Mouse (Mus musculus) lung, embryonic 16.5 days (tissue): ENCODE measurements around the gene AI661453. TPM values are rescaled to one million over a fixed set of nuclear protein-coding genes. Genes with fewer than 3 reads are reported as not detected.
"Not testable (repeated sequence)": the region's sequence is repeated elsewhere in the genome, so short reads cannot be mapped to it uniquely, and the experiment has no call there.

Source experiments
- ATAC-seq: fragments of 200-750 bp; cut with Nextera tagmentation; 2 replicates; pipeline ENCODE4 v1.8.0; 2017; ENCODE audit warnings: low read depth, mild to moderate bottlenecking, moderate library complexity
- H3K27ac ChIP-seq: fragments of 300-500 bp; sonication (generic); 2 replicates; pipeline ENCODE4 v1.5.1; 2014; ENCODE audit warnings: mild to moderate bottlenecking, control low read depth, low read length
- H3K27me3 ChIP-seq: fragments of 300-500 bp; sonication (generic); 2 replicates; pipeline ENCODE4 v1.6.1; 2014; ENCODE audit warnings: low read depth, low read length, mixed read lengths; ENCODE audit not compliant: control insufficient read depth, insufficient read depth
- H3K36me3 ChIP-seq: fragments of 300-500 bp; sonication (generic); 2 replicates; pipeline ENCODE4 v1.6.1; 2014; ENCODE audit warnings: low read length; ENCODE audit not compliant: control insufficient read depth, insufficient read depth
- H3K4me1 ChIP-seq: fragments of 300-500 bp; sonication (generic); replicated peaks from 2 replicates; pipeline ENCODE4 v1.6.1; 2014; ENCODE audit warnings: low read length, mixed read lengths; ENCODE audit not compliant: control insufficient read depth, insufficient read depth
- H3K4me2 ChIP-seq: fragments of 300-500 bp; sonication (generic); 2 replicates; pipeline ENCODE4 v1.6.1; 2014; ENCODE audit warnings: low read depth, low read length, control low read depth
- H3K4me3 ChIP-seq: fragments of 300-500 bp; sonication (generic); 2 replicates; pipeline ENCODE4 v1.5.1; 2014; ENCODE audit warnings: mild to moderate bottlenecking, low read length, control low read depth
- H3K9ac ChIP-seq: fragments of 300-500 bp; sonication (generic); 2 replicates; pipeline ENCODE4 v1.6.1; 2014; ENCODE audit warnings: low read length, control low read depth
- H3K9me3 ChIP-seq: fragments of 300-500 bp; sonication (generic); 2 replicates; pipeline ENCODE4 v1.6.1; 2016; ENCODE audit warnings: low read length; ENCODE audit not compliant: control insufficient read depth
- WGBS: fragments of 180-500 bp; shearing (Covaris S2); extraction: QIAGEN DNeasy Blood & Tissue Kit; methylation state at CpG from one replicate; pipeline ENCODE4 v1.1.7; 2014; 5-methylcytosine and 5-hydroxymethylcytosine counted together
- polyA plus RNA-seq: library from polyadenylated mRNA; unstranded; fragments of >200 nt; fragmentation: Nextera tagmentation; extraction: Ambion mirVana; gene quantifications from 2 replicates; pipeline ENCODE4 v1.2.1, GENCODE M21; 2015

Gene AI661453
- polyA plus RNA-seq, 1 experiment from 2014 or later: 1.8 TPM

DNA sequence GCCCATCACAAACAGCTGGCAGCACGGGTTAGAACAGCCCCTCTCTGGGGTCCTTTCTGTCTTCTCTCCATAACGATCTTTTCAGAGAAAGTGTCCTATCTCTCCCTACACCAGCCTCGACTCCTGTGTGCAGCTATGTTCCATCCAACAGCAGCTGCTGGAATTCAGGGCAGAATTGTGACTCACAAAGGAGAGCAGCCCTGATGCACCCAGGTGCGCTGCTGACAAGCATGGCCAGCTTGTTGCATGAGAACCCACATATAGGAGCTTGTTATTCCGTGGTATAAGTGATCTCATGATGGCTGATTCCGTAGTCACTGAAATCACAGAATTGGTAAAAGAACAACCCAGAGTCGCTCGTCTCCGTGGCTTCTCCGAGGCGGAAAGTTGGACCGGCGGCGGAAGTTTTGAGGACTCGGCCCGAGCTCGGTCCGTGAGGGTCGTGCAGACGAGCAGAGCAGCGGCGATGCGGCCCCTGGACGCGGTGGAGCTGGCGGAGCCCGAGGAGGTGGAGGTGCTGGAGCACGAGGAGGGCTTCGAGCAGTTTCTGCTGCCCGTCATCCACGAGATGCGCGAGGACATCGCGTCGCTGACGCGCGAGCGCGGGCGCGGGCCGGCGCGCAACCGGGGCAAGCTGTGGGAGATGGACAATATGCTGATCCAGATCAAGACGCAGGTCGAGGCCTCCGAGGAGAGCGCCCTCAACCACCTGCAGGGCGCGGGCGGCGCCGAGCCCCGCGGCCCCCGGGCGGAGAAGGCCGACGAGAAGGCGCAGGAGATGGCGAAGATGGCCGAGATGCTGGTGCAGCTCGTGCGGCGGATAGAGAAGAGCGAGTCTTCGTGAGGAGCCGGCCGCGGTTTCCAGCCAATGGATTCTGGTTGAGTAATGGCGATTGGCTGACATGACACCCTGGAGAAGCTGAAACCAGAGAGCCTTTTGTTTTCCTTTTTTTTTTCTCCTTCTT, 26.2 kb upstream of the AI661453 start:
- peaks cover 23% of the 10 kb centered on the region for H3K27me3 ChIP-seq

DNA sequence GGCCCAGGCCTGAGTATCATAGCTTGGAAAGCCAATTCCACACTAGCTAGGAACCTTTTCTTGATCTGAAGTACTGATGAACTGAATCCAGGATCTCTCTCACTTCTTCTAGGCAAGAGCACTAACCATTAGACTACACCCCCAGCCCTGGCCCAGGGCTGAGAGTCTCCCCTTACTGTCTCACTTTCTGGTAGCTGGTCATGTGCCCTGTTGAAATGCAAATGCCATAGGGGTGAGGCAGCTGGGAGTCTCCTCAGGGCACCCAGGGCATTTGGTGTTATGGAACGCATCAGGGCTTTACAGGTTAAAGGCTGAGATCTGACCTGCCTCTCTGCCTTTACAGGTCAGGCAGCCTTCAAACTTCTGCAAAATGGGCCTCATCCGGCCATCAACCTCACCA, 16.2 kb upstream of the AI661453 start:
- Histone ChIP-seq H3K9me3 (no peaks in the 10 kb centered on the region), H3K27me3 (no peaks in the 10 kb centered on the region), H3K4me1 (0 out of 2 replicates have a peak, but pooled peaks cover 4% of the 10 kb centered on the region), H3K27ac (no peak overlapping the region), H3K36me3 (no peaks in the 10 kb centered on the region), H3K4me3 (no peak overlapping the region), H3K4me2 (no peak overlapping the region), H3K9ac (no peak overlapping the region)
- 68% methylated on average over 2 of the region's 2 CpGs for WGBS
- ATAC-seq: no peak

More for the DNA sequence above, 26.2 kb upstream of the AI661453 start:
- not testable (repeated sequence) for H3K36me3 ChIP-seq, H3K9me3 ChIP-seq, H3K4me1 ChIP-seq, H3K27ac ChIP-seq, H3K9ac ChIP-seq
- H3K4me3 ChIP-seq: peak overlapping the region; percentile 41
- peak overlapping the region; percentile 64 for H3K4me2 ChIP-seq
- 2% methylated on average over 71 of the region's 74 CpGs for WGBS
- ATAC-seq: peak; percentile 54; the same call in 1 of the 2 replicates

DNA sequence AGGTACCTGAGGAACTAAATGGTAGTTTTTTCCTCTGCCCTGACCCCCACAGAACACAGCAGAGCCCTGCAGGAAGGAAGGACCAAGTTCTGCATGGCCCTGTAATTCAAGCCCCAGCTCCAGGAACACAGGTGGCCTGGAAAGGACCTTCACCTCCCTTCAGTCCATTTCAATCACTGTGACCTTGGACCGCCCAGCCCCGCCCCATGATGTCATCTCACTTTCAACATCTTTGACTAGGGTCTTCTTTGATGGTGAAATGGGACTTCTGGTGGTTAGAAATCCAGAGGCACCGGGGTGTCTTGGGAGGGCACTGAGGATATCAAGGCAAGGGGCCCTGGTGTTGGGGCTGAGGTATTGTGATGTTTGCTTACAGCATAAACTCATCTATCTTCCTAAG, 14.8 kb upstream of the AI661453 start:
- ATAC-seq: no peak
- Histone ChIP-seq H3K27ac (no peak overlapping the region), H3K36me3 (no peaks in the 10 kb centered on the region), H3K4me1 (0 out of 2 replicates have a peak, but pooled peaks cover 4% of the 10 kb centered on the region), H3K4me3 (no peak overlapping the region), H3K9ac (no peak overlapping the region), H3K27me3 (no peaks in the 10 kb centered on the region), H3K9me3 (no peaks in the 10 kb centered on the region), H3K4me2 (no peak overlapping the region)
- 66% methylated on average over 3 of the region's 3 CpGs for WGBS

DNA sequence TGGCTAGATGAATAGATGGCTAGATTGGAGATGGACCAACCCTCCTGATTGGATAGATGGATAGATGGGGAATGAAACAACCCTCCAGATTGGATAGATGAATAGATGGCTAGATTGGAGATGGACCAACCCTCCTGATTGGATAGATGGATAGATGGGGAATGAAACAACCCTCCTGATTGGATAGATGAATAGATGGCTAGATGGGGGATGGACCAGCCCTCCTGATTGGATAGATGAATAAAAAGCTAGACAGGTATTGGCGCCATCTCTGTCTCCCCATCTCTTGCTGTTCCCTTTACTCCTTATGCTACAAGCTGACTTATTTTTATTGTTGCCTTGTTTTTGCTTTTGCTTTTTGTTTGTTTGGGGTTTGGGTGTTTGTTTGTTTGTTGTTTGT, 13.8 kb upstream of the AI661453 start:
- not testable (repeated sequence) for H3K27ac ChIP-seq, H3K27me3 ChIP-seq, H3K4me3 ChIP-seq, H3K4me2 ChIP-seq, H3K9me3 ChIP-seq, ATAC-seq, H3K9ac ChIP-seq, H3K4me1 ChIP-seq, H3K36me3 ChIP-seq
- WGBS: 95% methylated on average over 1 of the region's 1 CpGs

DNA sequence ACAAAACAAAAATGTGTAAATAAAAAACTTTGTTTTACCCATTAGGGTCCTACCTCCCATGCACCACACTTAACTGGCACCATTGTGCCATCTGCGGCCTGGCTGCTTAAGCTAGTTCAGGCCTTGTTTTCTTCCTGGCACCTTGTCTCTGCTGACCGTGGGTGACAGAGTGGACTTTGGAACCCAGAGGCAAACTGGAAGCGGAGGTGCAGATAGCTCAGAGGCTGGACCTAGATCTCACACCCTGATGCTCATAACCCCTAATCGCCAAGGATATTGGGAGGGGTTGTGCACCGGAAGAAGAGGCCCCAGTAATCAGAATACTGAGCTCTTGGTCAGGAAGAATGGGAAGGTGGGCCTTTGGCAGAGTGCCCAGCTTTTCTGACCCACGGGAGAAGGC, 12.2 kb upstream of the AI661453 start:
- WGBS: 55% methylated on average over 6 of the region's 6 CpGs
- Histone ChIP-seq H3K27ac (no peak overlapping the region), H3K9me3 (no peaks in the 10 kb centered on the region), H3K36me3 (no peaks in the 10 kb centered on the region), H3K4me1 (peaks cover 12% of the 10 kb centered on the region), H3K4me3 (no peak overlapping the region), H3K4me2 (no peak overlapping the region), H3K27me3 (no peaks in the 10 kb centered on the region), H3K9ac (no peak overlapping the region)
- ATAC-seq: no peak

DNA sequence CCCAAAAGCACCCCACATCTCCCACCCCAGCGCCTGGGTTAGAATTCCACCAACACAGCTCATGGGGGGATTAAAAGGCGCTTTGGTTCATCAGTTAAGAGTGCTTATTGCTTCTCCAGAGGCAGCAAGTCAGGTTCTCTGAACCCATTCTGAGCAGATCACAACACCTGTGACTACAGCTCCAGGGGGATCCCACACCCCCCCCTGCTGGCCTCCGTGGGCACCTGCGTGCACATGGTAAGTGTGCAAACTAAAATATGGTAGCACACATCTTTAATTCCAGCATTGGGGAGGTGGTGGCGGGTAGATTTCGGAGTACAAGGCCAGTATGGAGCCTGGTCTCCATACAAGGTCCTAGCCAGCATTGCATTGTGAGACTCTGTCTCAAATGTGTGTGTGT, 9.1 kb upstream of the AI661453 start:
- H3K27ac ChIP-seq: no peak overlapping the region
- H3K9ac ChIP-seq: no peak overlapping the region
- ATAC-seq: no peak
- H3K4me2 ChIP-seq: no peak overlapping the region
- no peaks in the 10 kb centered on the region for H3K9me3 ChIP-seq
- peaks cover 14% of the 10 kb centered on the region for H3K4me1 ChIP-seq
- H3K27me3 ChIP-seq: no peaks in the 10 kb centered on the region
- 67% methylated on average over 6 of the region's 6 CpGs for WGBS
- H3K36me3 ChIP-seq: no peaks in the 10 kb centered on the region
- no peak overlapping the region for H3K4me3 ChIP-seq

DNA sequence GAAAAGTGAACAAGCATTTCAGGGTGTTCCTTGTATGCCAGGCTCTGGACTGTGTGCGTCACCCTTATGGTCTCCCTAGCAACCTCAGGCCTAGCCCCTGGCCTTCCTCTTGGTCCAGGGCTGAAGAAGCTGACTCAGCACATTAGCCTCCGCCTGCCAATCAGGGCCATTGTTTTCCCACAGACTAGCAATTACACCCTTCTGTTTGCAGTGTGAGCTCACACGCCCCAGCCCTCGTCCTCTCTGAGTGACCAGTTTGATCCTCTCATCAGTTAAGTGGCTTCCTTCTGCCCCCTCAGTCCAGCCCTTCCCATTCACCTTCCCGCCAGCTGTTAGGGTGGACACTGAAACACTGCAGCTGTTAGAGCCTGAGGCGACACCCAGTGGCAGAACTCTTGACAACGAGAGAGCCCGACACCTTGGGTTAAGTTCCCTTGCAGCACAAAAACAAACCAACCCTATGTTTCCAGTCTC, 7.5 kb upstream of the AI661453 start:
- ATAC-seq: peak; percentile 88
- H3K9me3 ChIP-seq: no peaks in the 10 kb centered on the region

DNA sequence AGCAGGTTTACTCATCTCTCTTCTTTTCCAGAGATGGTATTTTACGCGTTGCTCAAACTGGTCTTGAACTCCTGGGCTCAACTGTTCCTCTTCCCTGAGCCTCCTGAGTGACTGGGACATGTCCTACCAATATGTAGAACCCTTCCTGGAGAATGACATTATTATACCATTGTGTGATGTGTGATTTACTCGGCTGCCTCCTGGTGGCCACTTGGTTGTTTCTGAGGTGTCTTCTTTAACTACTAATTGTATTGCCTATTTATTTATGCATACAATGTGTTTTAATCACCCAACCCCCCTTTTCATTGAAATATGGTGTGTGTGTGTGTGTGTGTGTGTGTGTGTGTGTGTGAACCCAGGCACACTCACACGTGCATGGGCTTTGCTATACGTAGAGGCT, 5.6 kb upstream of the AI661453 start:
- no peak for ATAC-seq
- Histone ChIP-seq H3K9me3 (no peaks in the 10 kb centered on the region), H3K27me3 (no peaks in the 10 kb centered on the region), H3K4me3 (no peak overlapping the region), H3K4me1 (peaks cover 10% of the 10 kb centered on the region), H3K36me3 (no peaks in the 10 kb centered on the region), H3K9ac (no peak overlapping the region), H3K27ac (no peak overlapping the region), H3K4me2 (no peak overlapping the region)
- WGBS: 60% methylated on average over 5 of the region's 5 CpGs

More for the DNA sequence above, 7.5 kb upstream of the AI661453 start:
- Histone ChIP-seq H3K27me3 (no peaks in the 10 kb centered on the region), H3K9ac (peak overlapping the region; percentile 14; the same call in 1 of the 2 replicates), H3K36me3 (no peaks in the 10 kb centered on the region), H3K4me3 (no peak overlapping the region), H3K4me2 (peak overlapping the region; percentile 26), H3K27ac (no peak overlapping the region), H3K4me1 (peaks cover 14% of the 10 kb centered on the region)
- WGBS: 6% methylated on average over 8 of the region's 8 CpGs

DNA sequence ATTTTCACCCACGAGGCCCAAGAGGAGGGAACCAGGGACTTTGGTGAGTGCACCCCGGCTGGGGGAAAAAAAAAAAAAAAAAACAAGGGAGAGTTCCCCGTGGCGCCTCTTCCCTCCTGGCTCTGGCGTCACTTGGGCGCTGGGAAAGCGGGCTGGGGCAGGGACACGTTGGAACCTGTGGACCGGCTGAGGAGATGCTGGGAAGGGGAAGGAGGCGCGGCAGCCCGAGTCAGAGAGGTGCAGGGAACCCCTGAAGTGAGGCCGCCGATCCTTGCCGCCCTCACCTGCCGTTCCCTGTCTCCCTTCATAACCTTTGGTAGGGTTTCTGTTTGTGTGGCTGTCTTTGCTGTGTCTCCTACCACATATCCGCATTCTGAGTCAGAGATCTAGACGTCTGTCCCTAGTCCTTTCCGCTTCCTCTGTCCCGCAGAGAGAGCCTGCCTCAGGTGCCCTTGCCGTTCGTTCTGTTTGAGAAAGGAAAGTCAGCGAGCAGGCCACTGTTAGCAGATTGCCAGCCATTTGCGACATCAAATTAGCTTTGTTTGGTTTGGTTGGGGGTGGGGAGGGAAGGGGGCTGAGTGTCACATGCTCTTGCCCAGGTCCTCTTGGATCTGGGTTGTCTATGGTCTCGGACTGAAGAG, 612 bp downstream of the AI661453 start, which contains the start of gene 1700001C19Rik:
1700001C19Rik (minus strand) TSS at position 470 of the 641 bp plus-strand sequence.
- Histone ChIP-seq H3K27me3 (peaks cover 6% of the 10 kb centered on the region), H3K4me1 (peaks cover 23% of the 10 kb centered on the region), H3K4me3 (peak within 1 kb of the TSS; percentile 57), H3K9me3 (no peaks in the 10 kb centered on the region), H3K9ac (peak within 1 kb of the TSS; percentile 70), H3K4me2 (peak within 1 kb of the TSS; percentile 67), H3K36me3 (no peaks in the 10 kb centered on the region), H3K27ac (peak within 1 kb of the TSS; percentile 65)
- ATAC-seq: peak; percentile 12; the same call in 1 of the 2 replicates
- 3% methylated on average over 23 of the region's 25 CpGs for WGBS
